Mouse (Mus musculus): ENCODE measurements at regions not wholly inside any gene's neighbourhood (a gene's known extent, or its start where the extent isn't known, plus 50 kb on each side); places are given as distances from the start of the nearest gene placed in this dataset.

DNA sequence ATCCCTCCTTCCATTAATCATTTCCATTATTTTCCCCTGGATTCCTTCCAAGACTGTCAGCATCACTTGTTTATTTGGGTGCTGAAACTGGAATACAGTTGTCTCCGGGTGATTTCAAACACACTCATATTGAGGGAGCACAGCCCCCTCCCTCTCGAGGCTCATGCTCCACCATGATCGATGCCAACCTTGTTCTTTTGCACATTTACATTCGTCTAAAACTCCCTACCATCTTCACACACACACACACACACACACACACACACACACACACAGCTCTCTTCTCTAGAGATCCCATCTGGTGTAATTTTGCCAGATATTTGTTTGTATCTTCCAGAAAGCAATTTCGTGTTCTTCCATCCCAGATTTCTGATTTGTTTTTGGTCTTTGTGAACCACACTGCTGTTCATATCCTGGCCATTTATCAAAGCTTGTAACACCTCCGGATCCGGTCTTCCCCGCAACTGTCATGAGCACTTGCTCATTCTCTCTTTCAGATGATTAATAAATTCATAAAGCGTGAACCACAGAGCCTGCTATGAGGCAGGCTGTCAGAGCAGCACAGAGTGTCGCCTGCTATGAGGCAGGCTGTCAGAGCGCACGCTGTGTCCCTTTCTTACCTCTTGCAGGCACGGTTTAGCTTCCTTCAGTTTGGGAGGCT, 122.4 kb upstream of the Arid2 start:
- Histone ChIP-seq H3K4me3 (replicated peaks; ENCODE audit: low read length) (no peak overlapping the region), H3K4me1 (ENCODE audit: control insufficient read depth, insufficient read depth, low read length) (peaks cover 4% of the 10 kb centered on the region; the same call in 1 of the 2 replicates), H3K27me3 (ENCODE audit: control insufficient read depth, insufficient read depth, low read length) (no peaks in the 10 kb centered on the region), H3K9ac (ENCODE audit: low read depth, low read length, severe bottlenecking) (no peak overlapping the region), H3K36me3 (ENCODE audit: control insufficient read depth, insufficient read depth, low read length) (no peaks in the 10 kb centered on the region), H3K9me3 (ENCODE audit: control insufficient read depth, low read length) (peaks cover 3% of the 10 kb centered on the region), H3K27ac (replicated peaks; ENCODE audit: low read depth, low read length) (no peak overlapping the region), H3K4me2 (replicated peaks; ENCODE audit: low read depth, low read length, severe bottlenecking) (no peak overlapping the region)
- DNase-seq (ENCODE audit: low spot score) (no peak), ATAC-seq (ENCODE audit: low FRiP score, low read depth) (no peak)
- 71% methylated on average over 13 of the region's 13 CpGs for WGBS
- TF ChIP-seq POLR2A (IDR thresholded peaks at IDR 0.05; ENCODE audit: borderline replicate concordance, extremely low read depth, insufficient read depth, insufficient read length), result no peak

DNA sequence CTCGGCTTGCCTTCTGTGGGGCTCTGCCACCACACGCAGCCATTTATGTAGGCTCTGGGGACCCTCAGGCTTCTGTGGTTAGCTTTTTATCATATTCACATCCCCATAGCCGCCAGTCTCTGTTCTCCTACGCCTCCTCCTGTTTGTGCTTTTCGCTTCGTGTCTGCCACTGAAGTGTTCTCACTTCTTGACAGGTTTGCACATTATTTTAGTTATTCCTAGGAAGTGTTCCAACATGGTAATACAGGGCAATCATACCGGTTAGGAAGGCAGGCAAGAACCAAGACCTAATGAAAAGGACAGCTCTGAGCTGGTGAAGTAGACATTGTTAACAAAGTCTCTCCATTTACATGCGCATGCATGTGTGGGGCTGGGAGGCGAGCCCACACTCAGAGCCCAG, 120.1 kb upstream of the Arid2 start:
- WGBS, result 71% methylated on average over 9 of the region's 9 CpGs
- H3K9me3 ChIP-seq (ENCODE audit: control insufficient read depth, low read length), result no peaks in the 10 kb centered on the region
- DNase-seq (ENCODE audit: low spot score), result no peak
- no peaks in the 10 kb centered on the region for H3K36me3 ChIP-seq (ENCODE audit: control insufficient read depth, insufficient read depth, low read length)
- peaks cover 4% of the 10 kb centered on the region; the same call in 1 of the 2 replicates for H3K27me3 ChIP-seq (ENCODE audit: control insufficient read depth, insufficient read depth, low read length)
- H3K27ac ChIP-seq (replicated peaks; ENCODE audit: low read depth, low read length), result no peak overlapping the region
- no peak overlapping the region for H3K9ac ChIP-seq (ENCODE audit: low read depth, low read length, severe bottlenecking)
- no peak overlapping the region for H3K4me3 ChIP-seq (replicated peaks; ENCODE audit: low read length)
- H3K4me2 ChIP-seq (replicated peaks; ENCODE audit: low read depth, low read length, severe bottlenecking), result no peak overlapping the region
- TF ChIP-seq POLR2A (IDR thresholded peaks at IDR 0.05; ENCODE audit: borderline replicate concordance, extremely low read depth, insufficient read depth, insufficient read length), result no peak
- no peak for ATAC-seq (ENCODE audit: low FRiP score, low read depth)
- peaks cover 14% of the 10 kb centered on the region for H3K4me1 ChIP-seq (ENCODE audit: control insufficient read depth, insufficient read depth, low read length)

DNA sequence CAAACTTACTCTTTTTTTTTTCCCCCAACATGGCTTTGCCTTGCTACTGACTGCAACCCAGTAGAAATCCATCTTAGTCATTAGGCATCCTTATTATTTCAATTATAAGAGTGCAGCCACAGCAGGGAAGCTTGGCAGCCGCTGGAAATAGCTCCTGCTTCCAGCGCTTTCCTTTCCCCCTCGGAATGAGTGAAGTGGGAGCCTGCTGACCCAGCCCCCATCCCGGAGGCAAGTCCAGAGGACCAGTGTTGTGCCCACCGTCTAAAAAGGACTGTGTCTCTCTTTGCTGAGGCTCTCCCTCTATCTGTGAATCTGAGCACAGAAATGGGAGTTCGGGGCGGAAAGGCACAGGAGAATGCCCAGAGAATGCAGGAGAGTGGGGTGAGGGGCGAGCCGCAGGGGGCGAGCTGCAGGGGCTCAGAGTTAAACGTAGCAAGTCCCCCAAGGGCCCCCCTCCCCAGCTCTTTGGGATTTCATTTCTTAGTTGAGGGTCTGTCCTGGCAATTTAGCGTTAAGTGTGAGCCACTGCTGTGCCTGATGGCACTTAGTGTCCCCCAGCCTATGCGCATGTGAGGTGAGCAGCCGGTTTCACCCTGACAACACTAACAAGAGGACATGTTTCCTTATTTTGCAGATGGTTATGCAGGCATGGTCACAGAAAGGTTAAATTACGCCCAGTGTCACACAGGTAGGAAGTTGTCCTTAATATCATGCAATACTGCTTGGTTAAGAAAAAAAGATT, 117.4 kb upstream of the Arid2 start:
- Histone ChIP-seq H3K4me3 (replicated peaks; ENCODE audit: low read length) (no peak overlapping the region), H3K36me3 (ENCODE audit: control insufficient read depth, insufficient read depth, low read length) (no peaks in the 10 kb centered on the region), H3K4me1 (ENCODE audit: control insufficient read depth, insufficient read depth, low read length) (peaks cover 14% of the 10 kb centered on the region), H3K9me3 (ENCODE audit: control insufficient read depth, low read length) (no peaks in the 10 kb centered on the region), H3K27me3 (ENCODE audit: control insufficient read depth, insufficient read depth, low read length) (peaks cover 4% of the 10 kb centered on the region; the same call in 1 of the 2 replicates), H3K9ac (ENCODE audit: low read depth, low read length, severe bottlenecking) (0 out of 2 replicates have a peak overlapping the region, but pooled peaks have one; percentile 12), H3K27ac (replicated peaks; ENCODE audit: low read depth, low read length) (no peak overlapping the region), H3K4me2 (replicated peaks; ENCODE audit: low read depth, low read length, severe bottlenecking) (peak overlapping the region; percentile 39)
- DNase-seq (ENCODE audit: low spot score) (no peak), ATAC-seq (ENCODE audit: low FRiP score, low read depth) (no peak)
- no peak for TF ChIP-seq POLR2A (IDR thresholded peaks at IDR 0.05; ENCODE audit: borderline replicate concordance, extremely low read depth, insufficient read depth, insufficient read length)
- 14% methylated on average over 15 of the region's 15 CpGs for WGBS

DNA sequence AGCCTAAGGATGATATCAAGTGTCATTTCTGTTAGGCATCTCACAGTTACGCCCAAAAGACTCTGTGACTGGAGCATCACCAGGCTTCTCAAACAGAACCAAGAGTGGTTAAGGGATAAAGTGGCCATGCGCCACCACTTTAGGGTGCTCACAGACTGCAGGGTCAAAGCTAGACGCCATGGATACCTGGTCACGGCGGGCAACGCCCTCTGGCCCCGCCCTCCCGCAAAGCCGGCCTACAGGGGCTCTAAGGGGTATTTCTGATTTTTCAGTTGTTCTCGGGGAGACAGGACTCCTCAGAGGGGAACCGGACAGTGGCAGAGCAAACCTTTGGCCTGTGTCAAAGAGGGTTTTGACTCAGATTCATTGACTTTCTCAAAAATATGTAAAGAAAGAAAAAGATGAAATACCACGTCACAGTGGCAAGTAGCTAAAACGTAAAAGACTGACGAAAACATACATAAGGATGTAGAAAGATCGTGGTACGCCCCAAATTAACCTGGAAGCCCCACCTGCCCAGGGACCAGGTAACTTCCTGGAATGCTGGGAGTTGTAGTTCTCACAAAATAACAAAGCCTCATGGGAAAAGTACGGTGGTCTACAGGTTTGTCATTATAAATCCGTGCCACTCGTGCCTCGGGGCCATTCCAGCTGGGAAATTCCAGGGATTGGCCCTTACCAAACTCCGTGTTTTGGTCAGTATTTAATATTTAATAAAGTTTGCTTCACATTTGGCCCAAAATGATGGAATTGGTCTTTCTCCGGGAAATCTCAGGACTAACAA, 116.1 kb upstream of the Arid2 start:
- H3K27me3 ChIP-seq (ENCODE audit: control insufficient read depth, insufficient read depth, low read length), result peaks cover 4% of the 10 kb centered on the region; the same call in 1 of the 2 replicates
- no peaks in the 10 kb centered on the region for H3K36me3 ChIP-seq (ENCODE audit: control insufficient read depth, insufficient read depth, low read length)
- H3K9me3 ChIP-seq (ENCODE audit: control insufficient read depth, low read length), result no peaks in the 10 kb centered on the region
- no peak overlapping the region for H3K9ac ChIP-seq (ENCODE audit: low read depth, low read length, severe bottlenecking)
- H3K4me1 ChIP-seq (ENCODE audit: control insufficient read depth, insufficient read depth, low read length), result peaks cover 14% of the 10 kb centered on the region
- H3K4me3 ChIP-seq (replicated peaks; ENCODE audit: low read length), result peak overlapping the region; percentile 29
- no peak for ATAC-seq (ENCODE audit: low FRiP score, low read depth)
- peak overlapping the region; percentile 44 for H3K4me2 ChIP-seq (replicated peaks; ENCODE audit: low read depth, low read length, severe bottlenecking)
- no peak overlapping the region for H3K27ac ChIP-seq (replicated peaks; ENCODE audit: low read depth, low read length)
- TF ChIP-seq POLR2A (IDR thresholded peaks at IDR 0.05; ENCODE audit: borderline replicate concordance, extremely low read depth, insufficient read depth, insufficient read length), result no peak
- peak; percentile 69 for DNase-seq (ENCODE audit: low spot score)
- WGBS, result 9% methylated on average over 22 of the region's 22 CpGs

DNA sequence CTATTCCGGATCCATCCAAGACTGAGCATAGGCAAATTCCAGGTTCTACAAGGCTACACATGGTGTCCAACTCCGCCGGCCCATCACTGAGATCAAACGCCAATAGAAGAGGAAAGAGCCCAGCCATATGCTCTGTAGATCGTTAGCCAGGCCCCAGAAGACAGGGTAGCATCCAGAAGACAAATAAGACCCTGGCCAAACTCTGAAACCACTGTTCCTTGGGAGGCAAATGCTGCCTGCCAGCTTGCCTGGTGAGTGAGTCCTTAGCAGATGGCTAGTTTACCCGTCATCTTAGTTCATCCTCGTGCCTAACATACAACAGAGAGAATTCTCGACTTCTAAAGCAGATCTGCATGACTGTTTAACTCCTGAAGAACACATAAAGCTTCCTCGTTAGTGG, 109.4 kb upstream of the Arid2 start:
- H3K27me3 ChIP-seq (ENCODE audit: control insufficient read depth, insufficient read depth, low read length), result no peaks in the 10 kb centered on the region
- DNase-seq (ENCODE audit: low spot score), result no peak
- H3K4me3 ChIP-seq (replicated peaks; ENCODE audit: low read length), result no peak overlapping the region
- no peak overlapping the region for H3K9ac ChIP-seq (ENCODE audit: low read depth, low read length, severe bottlenecking)
- no peak for ATAC-seq (ENCODE audit: low FRiP score, low read depth)
- H3K4me1 ChIP-seq (ENCODE audit: control insufficient read depth, insufficient read depth, low read length), result no peaks in the 10 kb centered on the region
- no peaks in the 10 kb centered on the region for H3K36me3 ChIP-seq (ENCODE audit: control insufficient read depth, insufficient read depth, low read length)
- no peak overlapping the region for H3K27ac ChIP-seq (replicated peaks; ENCODE audit: low read depth, low read length)
- no peaks in the 10 kb centered on the region for H3K9me3 ChIP-seq (ENCODE audit: control insufficient read depth, low read length)
- no peak for TF ChIP-seq POLR2A (IDR thresholded peaks at IDR 0.05; ENCODE audit: borderline replicate concordance, extremely low read depth, insufficient read depth, insufficient read length)
- no peak overlapping the region for H3K4me2 ChIP-seq (replicated peaks; ENCODE audit: low read depth, low read length, severe bottlenecking)
- WGBS, result 60% methylated on average over 9 of the region's 9 CpGs
